ENCODE assay signal across 15 mouse cellular contexts in genomic region chr7:37639740-37640397, GRCm38 (mm10).
A peak's percentile ranks its signal among the peaks of the same experiment; 100 is the strongest.
DNase-seq lines count a peak whose midpoint lies in the region; ATAC-seq and TF ChIP-seq lines count a peak whose summit lies in the region.
"Had no signal": no experiment of that assay in that cellular context is flagged by ENCODE, and none has a peak within 500 bp of the region (broad histone marks: within the 10 kb centered on the region; RNA-seq: fewer than 3 reads in every experiment).

No protein-coding gene starts in this region.

- H3K27me3 ChIP-seq in forebrain, embryonic 12.5 days: no peaks in the 10 kb centered on the region
- no peaks in the 10 kb centered on the region for H3K27me3 ChIP-seq in forebrain, postnatal 0 days (ENCODE audit: insufficient read depth, low read length)
- no peaks in the 10 kb centered on the region for H3K27me3 ChIP-seq in midbrain, embryonic 14.5 days (ENCODE audit: control insufficient read depth, insufficient read depth, low read length)
- no peaks in the 10 kb centered on the region for H3K27me3 ChIP-seq in midbrain, embryonic 10.5 days (ENCODE audit: low read depth, poor library complexity, severe bottlenecking)
- H3K27me3 ChIP-seq in hindbrain, embryonic 15.5 days: no peaks in the 10 kb centered on the region

- no peak overlapping the region for H3K9ac ChIP-seq in forebrain, embryonic 12.5 days
- no peak overlapping the region for H3K9ac ChIP-seq in forebrain, postnatal 0 days
- no peak overlapping the region for H3K9ac ChIP-seq in midbrain, embryonic 14.5 days (replicated peaks; ENCODE audit: low read length)
- H3K9ac ChIP-seq in hindbrain, embryonic 15.5 days: no peak overlapping the region
- H3K9ac ChIP-seq: liver, embryonic 14.5 days had no signal

- TF ChIP-seq CTCF in forebrain, postnatal 0 days (IDR thresholded peaks at IDR 0.05; ENCODE audit: low read depth): no peak

- peaks cover 18% of the 10 kb centered on the region for H3K4me1 ChIP-seq in forebrain, embryonic 12.5 days
- peaks cover 3% of the 10 kb centered on the region; the same call in 1 of the 2 replicates for H3K4me1 ChIP-seq in forebrain, postnatal 0 days (ENCODE audit: insufficient read depth)
- H3K4me1 ChIP-seq in midbrain, embryonic 14.5 days (ENCODE audit: control insufficient read depth, insufficient read depth, low read length): peaks cover 10% of the 10 kb centered on the region
- peaks cover 25% of the 10 kb centered on the region for H3K4me1 ChIP-seq in midbrain, embryonic 10.5 days
- H3K4me1 ChIP-seq in hindbrain, embryonic 15.5 days (replicated peaks): peaks cover 8% of the 10 kb centered on the region

- 13% methylated on average over 12 of the region's 12 CpGs for WGBS in forebrain, embryonic 12.5 days
- 22% methylated on average over 12 of the region's 12 CpGs for WGBS in forebrain, postnatal 0 days
- WGBS in midbrain, embryonic 14.5 days: 12% methylated on average over 12 of the region's 12 CpGs
- 40% methylated on average over 12 of the region's 12 CpGs for WGBS in midbrain, embryonic 10.5 days
- 28% methylated on average over 12 of the region's 12 CpGs for WGBS in hindbrain, embryonic 15.5 days

- no peak overlapping the region for H3K4me2 ChIP-seq in forebrain, embryonic 12.5 days
- H3K4me2 ChIP-seq in forebrain, postnatal 0 days (ENCODE audit: low read depth): no peak overlapping the region
- peak overlapping the region; percentile 4; the same call in 1 of the 2 replicates for H3K4me2 ChIP-seq in midbrain, embryonic 14.5 days (ENCODE audit: low read length)
- no peak overlapping the region for H3K4me2 ChIP-seq in hindbrain, embryonic 15.5 days

- no peaks in the 10 kb centered on the region for H3K9me3 ChIP-seq in forebrain, embryonic 12.5 days
- 0 out of 2 replicates have a peak, but pooled peaks cover 3% of the 10 kb centered on the region for H3K9me3 ChIP-seq in forebrain, postnatal 0 days (ENCODE audit: low read length)
- no peaks in the 10 kb centered on the region for H3K9me3 ChIP-seq in midbrain, embryonic 14.5 days (ENCODE audit: control insufficient read depth, low read length)
- H3K9me3 ChIP-seq in midbrain, embryonic 10.5 days (replicated peaks): no peaks in the 10 kb centered on the region
- no peaks in the 10 kb centered on the region for H3K9me3 ChIP-seq in hindbrain, embryonic 15.5 days

- peak; percentile 51; the same call in 1 of the 2 replicates for ATAC-seq in forebrain, embryonic 12.5 days (ENCODE audit: low FRiP score)
- no peak for ATAC-seq in forebrain, postnatal 0 days
- no peak for ATAC-seq in midbrain, embryonic 14.5 days (ENCODE audit: low FRiP score, low TSS enrichment)
- ATAC-seq in hindbrain, embryonic 15.5 days (ENCODE audit: low FRiP score, low read depth): 0 out of 2 replicates have a peak, but pooled peaks have one; percentile 47

- no peak overlapping the region for H3K4me3 ChIP-seq in forebrain, embryonic 12.5 days (replicated peaks)
- no peak overlapping the region for H3K4me3 ChIP-seq in forebrain, postnatal 0 days (ENCODE audit: low read depth, low read length)
- no peak overlapping the region for H3K4me3 ChIP-seq in midbrain, embryonic 14.5 days (replicated peaks; ENCODE audit: low read depth, low read length)
- no peak overlapping the region for H3K4me3 ChIP-seq in midbrain, embryonic 10.5 days
- no peak overlapping the region for H3K4me3 ChIP-seq in hindbrain, embryonic 15.5 days
- H3K4me3 ChIP-seq: left cerebral cortex, adult 2 months had no signal

- H3K36me3 ChIP-seq in forebrain, embryonic 12.5 days (replicated peaks): peaks cover 3% of the 10 kb centered on the region; the same call in 1 of the 2 replicates
- H3K36me3 ChIP-seq in forebrain, postnatal 0 days (ENCODE audit: insufficient read depth): no peaks in the 10 kb centered on the region
- H3K36me3 ChIP-seq in midbrain, embryonic 14.5 days (ENCODE audit: control insufficient read depth, insufficient read depth, low read length): no peaks in the 10 kb centered on the region
- peaks cover 26% of the 10 kb centered on the region for H3K36me3 ChIP-seq in midbrain, embryonic 10.5 days
- no peaks in the 10 kb centered on the region for H3K36me3 ChIP-seq in hindbrain, embryonic 15.5 days

- no peak overlapping the region for H3K27ac ChIP-seq in forebrain, embryonic 12.5 days
- H3K27ac ChIP-seq in forebrain, postnatal 0 days (ENCODE audit: low read depth, low read length): no peak overlapping the region
- H3K27ac ChIP-seq in midbrain, embryonic 14.5 days (replicated peaks; ENCODE audit: low read depth, low read length): peak overlapping the region; percentile 70
- H3K27ac ChIP-seq in midbrain, embryonic 10.5 days (replicated peaks): no peak overlapping the region
- H3K27ac ChIP-seq in hindbrain, embryonic 15.5 days (replicated peaks): peak overlapping the region; percentile 51; the same call in 1 of the 2 replicates
- H3K27ac ChIP-seq: left cerebral cortex, adult 2 months; liver, embryonic 14.5 days had no signal

- DNase-seq in forebrain, postnatal 0 days: no peak
- DNase-seq in midbrain, embryonic 14.5 days: no peak
- no peak for DNase-seq in midbrain, embryonic 10.5 days (ENCODE audit: low spot score)
- peak; percentile 64 for DNase-seq in retina, postnatal 1 day
- no peak for DNase-seq in thymus, postnatal 14 days
- DNase-seq in adrenal gland, adult 2 months: no peak
- DNase-seq: cerebellum, adult 8-10 months; heart, postnatal 36 days; kidney, postnatal 36 days; lung, postnatal 4 days; thymus, postnatal 25 days had no signal

Comparison
In these comparisons a context has a peak if more than half of its experiments do, and no peak if none do; other contexts are left out.
1. ATAC-seq: peak in forebrain, embryonic 12.5 days (single experiment) and hindbrain, embryonic 15.5 days (single experiment); none in forebrain, postnatal 0 days (single experiment) and midbrain, embryonic 14.5 days (single experiment).
2. H3K27ac ChIP-seq: peak in midbrain, embryonic 14.5 days (single experiment) and hindbrain, embryonic 15.5 days (single experiment); none in forebrain, embryonic 12.5 days (single experiment), forebrain, postnatal 0 days (single experiment) and midbrain, embryonic 10.5 days (single experiment).